Mouse (Mus musculus) urinary bladder, postnatal 0 days (tissue): ENCODE measurements around the gene Sec61a1. TPM values are rescaled to one million over a fixed set of nuclear protein-coding genes. Genes with fewer than 3 reads are reported as not detected.

Experiments used
- polyA plus RNA-seq: library from polyadenylated mRNA; unstranded; fragments of >200 nt; fragmentation: Nextera tagmentation; extraction: Ambion mirVana; gene quantifications from 2 replicates; pipeline ENCODE4 v1.2.1, GENCODE M21; 2015

Sec61a1 gene
- 131 and 141 TPM in 2 replicates for polyA plus RNA-seq

DNA sequence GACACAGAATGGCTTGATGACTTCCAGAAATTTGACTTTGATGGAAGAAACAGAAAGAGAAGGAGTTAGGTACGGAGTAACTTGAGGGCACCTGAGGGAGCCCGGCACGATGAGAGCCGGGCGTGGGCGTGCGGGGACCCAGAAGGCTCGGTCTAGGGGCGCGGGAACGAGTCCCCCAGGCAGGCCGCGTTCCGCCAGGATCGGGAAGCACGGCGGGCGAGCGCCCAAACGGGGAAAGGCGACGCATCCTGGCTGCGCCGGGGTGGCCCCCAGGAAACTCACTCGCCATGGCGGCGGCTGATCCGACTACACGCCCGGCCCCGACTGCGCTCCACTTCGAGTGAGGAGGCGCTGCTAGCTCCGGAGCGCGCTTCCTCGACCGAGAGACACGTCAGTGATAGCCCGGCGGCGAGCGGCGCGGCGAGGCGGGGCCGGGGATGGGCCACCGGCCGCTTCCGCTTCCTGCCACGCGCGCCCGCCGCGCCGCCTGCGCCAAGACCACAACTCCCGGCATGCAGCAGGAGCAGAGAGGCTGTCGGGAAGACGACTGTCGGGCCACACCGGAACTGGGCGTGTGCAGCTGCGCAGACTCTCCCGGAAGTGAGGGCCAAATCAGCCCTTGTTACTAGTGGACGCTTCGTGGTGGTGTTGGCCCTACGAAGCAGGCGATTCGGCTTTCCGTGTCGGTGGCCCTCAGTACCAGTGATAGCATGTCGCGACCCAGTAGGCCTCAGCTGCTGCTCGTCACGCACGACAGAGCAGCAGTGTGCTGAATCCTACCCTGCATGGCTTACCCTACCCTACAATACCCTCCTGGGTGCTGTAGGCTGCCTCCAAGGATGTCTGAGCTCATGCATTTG is at the start of gene Sec61a1:
Sec61a1 (minus strand) TSS at position 502 of the 860 bp plus-strand sequence.

DNA sequence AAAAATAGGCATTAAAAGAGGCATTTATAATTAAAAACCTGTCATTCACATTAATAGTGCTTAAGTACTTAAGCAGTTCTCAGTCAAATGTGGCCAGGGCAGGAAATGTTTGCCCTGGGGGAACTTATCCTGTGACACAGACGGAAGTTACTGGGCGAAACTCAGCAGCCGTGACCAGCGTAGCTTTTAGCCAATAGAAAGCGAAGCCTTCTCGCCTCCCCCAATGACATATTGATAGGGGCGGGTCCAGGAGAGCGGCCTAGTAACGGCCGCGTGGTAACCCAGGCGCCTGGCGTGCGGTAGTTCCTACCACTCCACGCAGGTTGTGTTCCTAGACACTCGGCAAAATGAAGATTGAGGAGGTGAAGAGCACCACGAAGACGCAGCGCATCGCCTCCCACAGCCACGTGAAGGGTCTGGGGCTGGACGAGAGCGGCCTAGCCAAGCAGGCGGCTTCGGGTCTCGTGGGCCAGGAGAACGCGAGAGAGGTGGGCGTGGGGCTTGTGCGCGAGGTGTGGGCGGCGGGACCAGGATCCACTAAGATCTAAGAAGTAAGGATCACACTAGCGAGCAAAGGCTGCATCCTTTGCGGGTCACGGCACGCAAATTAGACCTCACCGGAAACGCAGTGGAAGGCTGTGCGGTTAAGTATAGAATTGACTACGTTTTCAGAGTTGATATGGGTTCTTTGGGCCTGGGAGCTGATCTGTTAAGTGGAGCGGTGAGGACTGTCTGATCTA is 53.4 kb downstream of the Sec61a1 start, which contains the start of gene Ruvbl1:
Ruvbl1 (plus strand) TSS at position 229 of the 740 bp plus-strand sequence.

Other genes with a start within 250 kb of the Sec61a1 start
- 19.9 and 22.3 TPM in 2 replicates for gene Eefsec, start 72.4 kb downstream of the Sec61a1 start, polyA plus RNA-seq
- gene Ruvbl1, start 53.5 kb downstream of the Sec61a1 start, polyA plus RNA-seq = 49.2 and 53.3 TPM in 2 replicates
- gene Kbtbd12, start 119.0 kb upstream of the Sec61a1 start, polyA plus RNA-seq = 0.25 and 0.92 TPM in 2 replicates
- gene Mgll, start 205.5 kb upstream of the Sec61a1 start, polyA plus RNA-seq = 99.1 and 126 TPM in 2 replicates